In genomic region chr2:75569756-75570155, GRCm38 (mm10) we compare ENCODE assay signal across 10 mouse cellular contexts.
DNase-seq lines count a peak whose midpoint lies in the region.
"Had no signal": no experiment of that assay in that cellular context is flagged by ENCODE, and none has a peak within 500 bp of the region (broad histone marks: within the 10 kb centered on the region; RNA-seq: fewer than 3 reads in every experiment).

No protein-coding gene starts in this region.

- peak; percentile 37 for DNase-seq in heart, adult 11 months
- no peak for DNase-seq in heart, postnatal 25 days (ENCODE audit: low spot score)
- DNase-seq in fat pad, adult 2 months (ENCODE audit: extremely low read depth, low read depth, low spot score) = peak; percentile 100
- peak; percentile 97 for DNase-seq in gonadal fat pad, adult 2 months (ENCODE audit: low read depth)
- no peak for DNase-seq in layer of hippocampus, adult 11-12 months (ENCODE audit: low spot score)
- no peak for DNase-seq in spleen, postnatal 4 days (ENCODE audit: low spot score in 2 of 2)
- DNase-seq: B cell, adult 2 months; cerebellum, adult 11 months; cerebellum, adult 11-12 months; cerebellum, adult 18-20 months had no signal

- intact Hi-C loops in heart, postnatal 25 days (cut with DNase I) = no loop called here

Comparison
In these comparisons a context has a peak if more than half of its experiments do, and no peak if none do; other contexts are left out.
1. DNase-seq: peak in heart, adult 11 months (single experiment), fat pad, adult 2 months (single experiment) and gonadal fat pad, adult 2 months (single experiment); none in heart, postnatal 25 days (single experiment), layer of hippocampus, adult 11-12 months (single experiment) and spleen, postnatal 4 days (0 of 2).